Mouse (Mus musculus): ENCODE measurements at regions not wholly inside any gene's neighbourhood (a gene's known extent, or its start where the extent isn't known, plus 50 kb on each side); places are given as distances from the start of the nearest gene placed in this dataset.
"Not testable (repeated sequence)": the region's sequence is repeated elsewhere in the genome, so short reads cannot be mapped to it uniquely, and the experiment has no call there.

- no peak for DNase-seq
Measured at GRCm38 (mm10) chr10:38458975-38459374, 362.6 kb downstream of the Rfpl4b start.

GRCm38 (mm10) chr10:38458424-38458823, 363.2 kb downstream of the Rfpl4b start:
- no peak for DNase-seq

- DNase-seq: peak; percentile 13
Measured at GRCm38 (mm10) chr10:38456786-38457185, 364.8 kb downstream of the Rfpl4b start.

GRCm38 (mm10) chr10:38449263-38449662, 372.3 kb downstream of the Rfpl4b start:
- peak; percentile 10 for DNase-seq

GRCm38 (mm10) chr10:38447706-38448105, 373.9 kb downstream of the Rfpl4b start:
- no peak for DNase-seq

GRCm38 (mm10) chr10:38447256-38447655, 374.3 kb downstream of the Rfpl4b start:
- DNase-seq: peak; percentile 46

- DNase-seq: no peak
Measured at GRCm38 (mm10) chr10:38439286-38439685, 382.3 kb downstream of the Rfpl4b start.

- peak; percentile 57 for DNase-seq
Measured at GRCm38 (mm10) chr10:38436907-38437306, 384.7 kb downstream of the Rfpl4b start.

- DNase-seq: no peak
Measured at GRCm38 (mm10) chr10:38421541-38421940, 400.0 kb downstream of the Rfpl4b start.

GRCm38 (mm10) chr10:38419771-38420170, 401.8 kb downstream of the Rfpl4b start:
- no peak for DNase-seq

GRCm38 (mm10) chr10:38383161-38383560, 438.4 kb downstream of the Rfpl4b start:
- no peak for DNase-seq

- no peak for DNase-seq
Measured at GRCm38 (mm10) chr10:38381873-38382296, 439.7 kb downstream of the Rfpl4b start.

- no peak for DNase-seq
Measured at GRCm38 (mm10) chr10:38380388-38380787, 441.2 kb downstream of the Rfpl4b start.

GRCm38 (mm10) chr10:38366776-38367175, 454.8 kb downstream of the Rfpl4b start:
- no peak for DNase-seq

- DNase-seq: no peak
Measured at GRCm38 (mm10) chr10:38364876-38365275, 456.7 kb downstream of the Rfpl4b start.

GRCm38 (mm10) chr10:38357539-38358232, 463.9 kb downstream of the Rfpl4b start:
- DNase-seq: no peak

GRCm38 (mm10) chr10:38353973-38354372, 467.6 kb downstream of the Rfpl4b start:
- no peak for DNase-seq

- DNase-seq: no peak
Measured at GRCm38 (mm10) chr10:38353526-38353925, 468.1 kb downstream of the Rfpl4b start.

GRCm38 (mm10) chr10:38347029-38347428, 474.6 kb downstream of the Rfpl4b start:
- not testable (repeated sequence) for DNase-seq

- DNase-seq: no peak
Measured at GRCm38 (mm10) chr10:38340406-38341175, 481.0 kb downstream of the Rfpl4b start.

GRCm38 (mm10) chr10:38308716-38309392, 512.7 kb downstream of the Rfpl4b start:
- DNase-seq: no peak

GRCm38 (mm10) chr10:38295724-38296123, 525.9 kb downstream of the Rfpl4b start:
- DNase-seq: no peak

GRCm38 (mm10) chr10:38288689-38289283, 532.8 kb downstream of the Rfpl4b start:
- no peak for DNase-seq
